Mouse (Mus musculus): ENCODE data around the gene Slc25a13.

Slc25a13 gene

DNA sequence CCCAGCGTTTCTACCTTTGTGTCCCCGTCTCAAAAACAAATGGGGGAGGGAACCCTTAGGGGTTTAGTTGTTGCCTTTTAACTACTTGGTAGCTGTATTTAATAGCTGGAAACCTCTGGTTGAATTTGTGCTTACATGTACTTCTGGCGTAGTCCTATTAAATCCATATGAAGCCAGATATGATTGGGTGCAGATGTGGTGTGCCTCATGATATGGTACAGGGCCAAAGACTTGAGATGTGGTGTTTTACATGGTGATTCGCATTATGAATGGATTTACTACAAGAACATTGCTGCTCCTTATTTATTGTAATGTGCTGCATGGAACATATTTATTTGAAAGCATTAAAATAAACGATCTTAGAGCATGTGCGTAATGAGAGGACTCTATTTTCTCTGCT, 189.3 kb downstream of the Slc25a13 start:
- no peak for DNase-seq (ENCODE audit: low spot score)

DNA sequence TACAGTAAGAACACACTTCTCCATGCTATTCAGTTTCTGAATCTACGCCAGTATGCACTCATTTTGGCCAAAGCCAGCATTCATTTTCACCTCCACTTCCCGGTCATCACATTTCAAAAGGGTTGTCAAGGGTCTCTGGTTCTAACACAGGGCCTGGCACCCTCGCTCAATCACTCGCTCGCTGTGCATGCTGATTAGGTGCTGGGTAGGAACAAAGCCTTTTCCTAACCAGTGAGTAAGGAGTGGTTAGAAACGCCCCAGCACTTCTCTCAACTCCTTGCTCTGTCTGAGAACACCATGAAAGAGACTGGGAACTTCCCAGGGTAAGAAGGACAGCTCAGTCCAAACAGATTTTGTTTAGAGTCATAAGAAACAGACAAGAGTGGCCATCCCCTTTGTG, 193.0 kb downstream of the Slc25a13 start:
- DNase-seq (ENCODE audit: low spot score): no peak

- DNase-seq (ENCODE audit: low spot score): no peak
These were observed 200.0 kb downstream of the Slc25a13 start for GRCm38 (mm10) chr6:6016931-6017330.

DNA sequence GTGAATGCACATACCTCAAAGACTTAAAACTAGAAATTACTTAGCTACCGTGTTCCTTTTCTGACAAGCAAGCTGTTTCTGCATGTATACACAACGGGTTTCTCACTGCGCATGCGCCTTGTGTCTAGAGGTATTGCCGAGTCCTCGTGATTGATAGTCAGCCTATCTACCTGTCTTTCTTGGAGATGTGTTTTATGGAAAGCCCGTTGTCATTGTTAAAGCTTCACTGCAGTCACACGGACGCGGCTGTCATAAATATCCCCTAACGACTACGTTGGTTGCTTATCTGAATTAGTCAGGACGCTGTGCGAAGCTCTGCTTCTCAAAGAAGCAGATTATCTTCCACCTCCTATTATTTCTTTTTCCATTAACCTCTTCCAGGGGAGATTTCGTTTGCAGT, 201.4 kb downstream of the Slc25a13 start:
- no peak for DNase-seq (ENCODE audit: low spot score)

- DNase-seq (ENCODE audit: low spot score): no peak
These were observed 205.6 kb downstream of the Slc25a13 start for GRCm38 (mm10) chr6:6011364-6011763.

DNA sequence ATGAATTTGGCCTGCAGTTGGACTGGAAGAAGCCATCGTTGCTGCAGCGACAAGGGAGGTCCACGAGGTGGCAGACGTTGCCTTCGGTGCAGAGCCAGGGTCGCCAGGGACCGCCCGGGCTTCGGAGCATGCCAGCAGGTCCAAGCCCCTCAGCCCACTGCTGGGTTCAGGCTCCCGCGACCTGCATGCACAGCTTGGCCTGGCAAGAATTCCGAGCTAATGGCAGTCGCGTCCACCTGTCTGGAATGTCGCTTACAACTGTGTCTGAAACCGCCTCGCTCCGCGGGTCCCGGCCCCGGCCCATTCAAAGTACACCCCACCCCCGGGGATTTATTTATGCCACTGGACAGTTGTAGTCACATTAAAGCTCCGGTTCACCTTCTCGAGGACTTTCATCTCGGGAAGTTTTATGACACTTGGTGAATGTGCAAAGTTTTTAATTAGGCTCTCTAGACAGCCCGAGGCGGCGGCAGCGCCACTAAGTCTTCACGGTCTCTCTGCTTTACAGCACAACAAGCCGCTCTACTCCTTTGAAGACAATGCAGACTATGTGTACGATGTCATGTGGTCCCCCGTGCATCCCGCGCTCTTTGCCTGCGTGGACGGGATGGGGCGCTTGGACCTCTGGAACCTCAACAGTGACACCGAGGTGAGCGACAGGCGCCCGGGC, 211.1 kb downstream of the Slc25a13 start:
- no peak for DNase-seq (ENCODE audit: low spot score)

- no peak for DNase-seq (ENCODE audit: low spot score)
These were observed 212.1 kb downstream of the Slc25a13 start for GRCm38 (mm10) chr6:6004756-6005485.

DNA sequence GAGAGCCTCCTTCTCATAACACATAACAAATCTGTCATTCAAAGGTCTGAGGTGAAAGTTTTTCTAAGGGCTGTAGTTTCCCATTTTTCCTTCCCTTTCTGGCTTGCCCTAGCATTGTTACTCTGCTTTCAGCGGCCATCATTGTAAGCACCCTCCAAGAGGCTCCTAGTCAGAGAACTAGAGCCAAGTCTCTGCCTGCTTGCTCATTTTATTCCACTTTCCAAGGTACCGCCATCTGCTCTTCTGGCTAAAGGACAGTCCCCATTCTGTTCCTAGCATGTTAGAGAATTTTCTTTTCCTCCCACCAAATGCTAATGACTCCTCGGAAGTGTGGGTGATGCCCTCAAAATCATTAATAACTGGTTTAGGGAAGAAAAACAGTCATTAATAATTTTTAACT, 214.9 kb downstream of the Slc25a13 start:
- no peak for DNase-seq (ENCODE audit: low spot score)

GRCm38 (mm10) chr6:5997535-5997934, 219.4 kb downstream of the Slc25a13 start:
- no peak for DNase-seq (ENCODE audit: low spot score)

DNA sequence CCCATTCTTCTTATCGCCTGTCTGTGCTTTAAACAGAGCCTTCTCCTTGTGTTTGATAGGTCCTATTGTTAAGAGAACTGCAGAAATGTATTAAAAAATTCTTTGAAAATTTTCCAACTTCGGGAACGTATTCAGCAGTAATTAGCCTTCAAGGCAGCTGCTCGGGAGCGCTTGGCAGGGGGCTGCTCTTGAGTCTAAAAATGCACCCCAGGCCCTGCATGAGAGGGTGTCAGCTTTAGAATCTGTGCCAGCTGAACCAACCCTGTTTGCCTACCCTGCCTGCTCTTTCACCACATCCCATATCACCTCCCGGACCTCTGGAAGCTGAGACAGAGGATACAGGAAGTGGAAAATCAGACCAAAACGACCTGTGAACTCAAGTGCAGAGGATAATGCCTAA, 223.9 kb downstream of the Slc25a13 start:
- DNase-seq (ENCODE audit: low spot score): no peak

GRCm38 (mm10) chr6:5991817-5992755, 224.9 kb downstream of the Slc25a13 start:
- DNase-seq (ENCODE audit: low spot score): no peak

GRCm38 (mm10) chr6:5991243-5991642, 225.7 kb downstream of the Slc25a13 start:
- no peak for DNase-seq (ENCODE audit: low spot score)

Data from spleen, adult 12 weeks (tissue).